Mouse (Mus musculus): Measurements from ENCODE around the gene Gm20870.
"Not testable (repeated sequence)": the region's sequence is repeated elsewhere in the genome, so short reads cannot be mapped to it uniquely, and the experiment has no call there.

- TF ChIP-seq CTCF (IDR thresholded peaks at IDR 0.05; ENCODE audit: borderline replicate concordance, extremely low read depth, insufficient read depth, insufficient read length); POLR2A (IDR thresholded peaks at IDR 0.05; ENCODE audit: borderline replicate concordance, extremely low read depth, insufficient read depth, insufficient read length, poor library complexity, severe bottlenecking): not testable (repeated sequence)
Measured at GRCm38 (mm10) chrY:71691743-71692142, at the start of gene Gm20870.
